ENCODE assay signal across 29 mouse cellular contexts in genomic region chr11:103181911-103182310, GRCm38 (mm10). TPM values are rescaled to one million over a fixed set of nuclear protein-coding genes. Genes with fewer than 3 reads are reported as not detected.
DNase-seq lines count a peak whose midpoint lies in the region; ATAC-seq and TF ChIP-seq lines count a peak whose summit lies in the region.
"Had no signal": no experiment of that assay in that cellular context is flagged by ENCODE, and none has a peak within 500 bp of the region (broad histone marks: within the 10 kb centered on the region; RNA-seq: fewer than 3 reads in every experiment).

No protein-coding gene starts in this region.

- peak; percentile 5 for DNase-seq in gastrocnemius, postnatal 14 days
- DNase-seq in gastrocnemius, postnatal 25 days, result no peak
- DNase-seq in kidney, adult 18-20 months, result peak; percentile 84
- no peak for DNase-seq in kidney, postnatal 0 days (ENCODE audit: low spot score)
- peak; percentile 86 for DNase-seq in yolk sac, embryonic 10.5 days (ENCODE audit: low spot score)
- DNase-seq in lung, postnatal 25 days (ENCODE audit: low spot score), result no peak
- no peak for DNase-seq in midbrain, embryonic 10.5 days (ENCODE audit: low spot score)
- DNase-seq: cerebellum, adult 11 months; cerebellum, postnatal 36 days; heart, postnatal 36 days; layer of hippocampus, adult 9-11 months; liver, embryonic 13.5 days; lung, embryonic 14.5 days; retina, postnatal 1 day; spleen, adult 18-20 months had no signal

- no peak overlapping the region for H3K9ac ChIP-seq in kidney, postnatal 0 days (ENCODE audit: low read depth, low read length)
- H3K9ac ChIP-seq: forebrain, embryonic 15.5 days; heart, embryonic 15.5 days; hindbrain, embryonic 14.5 days; limb, embryonic 13.5 days; liver, embryonic 13.5 days; lung, embryonic 14.5 days; neural tube, embryonic 13.5 days had no signal

- no peak overlapping the region for H3K27ac ChIP-seq in kidney, postnatal 0 days
- no peak overlapping the region for H3K27ac ChIP-seq in midbrain, embryonic 10.5 days (replicated peaks)
- H3K27ac ChIP-seq: forebrain, embryonic 15.5 days; heart, embryonic 15.5 days; hindbrain, embryonic 14.5 days; limb, embryonic 13.5 days; liver, embryonic 13.5 days; neural tube, embryonic 13.5 days had no signal

- no peaks in the 10 kb centered on the region for H3K36me3 ChIP-seq in kidney, postnatal 0 days (ENCODE audit: insufficient read depth, low read length)
- no peaks in the 10 kb centered on the region for H3K36me3 ChIP-seq in midbrain, embryonic 10.5 days
- H3K36me3 ChIP-seq: forebrain, embryonic 15.5 days; heart, embryonic 15.5 days; limb, embryonic 13.5 days; liver, embryonic 13.5 days; neural tube, embryonic 13.5 days had no signal

- H3K27me3 ChIP-seq in kidney, postnatal 0 days (ENCODE audit: insufficient read depth, low read length), result no peaks in the 10 kb centered on the region
- peaks cover 8% of the 10 kb centered on the region for H3K27me3 ChIP-seq in midbrain, embryonic 10.5 days (ENCODE audit: low read depth, poor library complexity, severe bottlenecking)
- H3K27me3 ChIP-seq: forebrain, embryonic 15.5 days; liver, embryonic 13.5 days had no signal

- no peaks in the 10 kb centered on the region for H3K9me3 ChIP-seq in kidney, postnatal 0 days (replicated peaks; ENCODE audit: low read length)
- H3K9me3 ChIP-seq in midbrain, embryonic 10.5 days (replicated peaks), result no peaks in the 10 kb centered on the region
- H3K9me3 ChIP-seq: forebrain, embryonic 15.5 days; heart, embryonic 15.5 days; limb, embryonic 13.5 days; liver, embryonic 13.5 days; neural tube, embryonic 13.5 days had no signal

- ATAC-seq in kidney, postnatal 0 days (replicated peaks; ENCODE audit: low FRiP score, low read depth), result peak; percentile 88
- ATAC-seq: forebrain, embryonic 15.5 days; inflammation-experienced regulatory T-cells, adult 6 months; midbrain, embryonic 16.5 days had no signal

- H3K4me1 ChIP-seq in kidney, postnatal 0 days (replicated peaks; ENCODE audit: insufficient read depth, low read length), result no peaks in the 10 kb centered on the region
- H3K4me1 ChIP-seq in midbrain, embryonic 10.5 days, result no peaks in the 10 kb centered on the region
- H3K4me1 ChIP-seq: forebrain, embryonic 15.5 days; limb, embryonic 13.5 days; neural tube, embryonic 13.5 days had no signal

- H3K4me3 ChIP-seq in kidney, postnatal 0 days (replicated peaks; ENCODE audit: low read depth, low read length), result no peak overlapping the region
- H3K4me3 ChIP-seq in midbrain, embryonic 10.5 days, result no peak overlapping the region
- H3K4me3 ChIP-seq: forebrain, embryonic 15.5 days; heart, embryonic 15.5 days; limb, embryonic 13.5 days; liver, embryonic 13.5 days; myocyte; neural tube, embryonic 13.5 days had no signal

- H3K4me2 ChIP-seq in kidney, postnatal 0 days (ENCODE audit: low read length), result no peak overlapping the region
- H3K4me2 ChIP-seq: forebrain, embryonic 15.5 days; heart, embryonic 15.5 days; hindbrain, embryonic 14.5 days; limb, embryonic 13.5 days; liver, embryonic 13.5 days; lung, embryonic 14.5 days; neural tube, embryonic 13.5 days had no signal

- intact Hi-C loops in gastrocnemius, postnatal 14 days (cut with DNase I; ENCODE audit: low total_unique reads), result no loop called here

- WGBS in kidney, postnatal 0 days, result 72% methylated on average over 3 of the region's 3 CpGs
- WGBS in midbrain, embryonic 10.5 days, result 76% methylated on average over 3 of the region's 3 CpGs

- no peak for TF ChIP-seq CTCF in kidney, postnatal 0 days (IDR thresholded peaks at IDR 0.05; ENCODE audit: low read depth)

RNA-seq across cellular contexts. Expression of gene Fmnl1, which starts 11.0 kb away (rescaled TPM):
- total RNA-seq in gastrocnemius, postnatal 14 days (2021), result 1 to 10 TPM; 6.7 to 7.3 TPM
- 1 to 10 TPM; 4.7 to 4.9 TPM for total RNA-seq in gastrocnemius, postnatal 25 days (2021)
- polyA plus RNA-seq in kidney, postnatal 0 days (2015; fragmentation: Nextera tagmentation; extraction: Ambion mirVana), result 2.6 and 3.4 TPM in 2 replicates
- polyA plus RNA-seq in midbrain, embryonic 10.5 days (2016; fragmentation: Nextera tagmentation; extraction: Ambion mirVana), result 1.1 and 1.2 TPM in 2 replicates

RNA-seq across cellular contexts. Expression of gene 1700023F06Rik, which starts 26.4 kb away (rescaled TPM):
- total RNA-seq in gastrocnemius, postnatal 14 days (2021), result not detected
- total RNA-seq in gastrocnemius, postnatal 25 days (2021), result not detected
- polyA plus RNA-seq in kidney, postnatal 0 days (2015; fragmentation: Nextera tagmentation; extraction: Ambion mirVana), result 0.37 and 0.47 TPM in 2 replicates
- polyA plus RNA-seq in midbrain, embryonic 10.5 days (2016; fragmentation: Nextera tagmentation; extraction: Ambion mirVana), result 0.10 and 0.11 TPM in 2 replicates
- total RNA-seq: ES-E14; gastrocnemius, postnatal 36 days; heart, adult 8-10 months; heart, postnatal 36 days had no signal
- polyA plus RNA-seq: inflammation-experienced regulatory T-cells, adult 6 months; liver, embryonic 13.5 days; myocyte had no signal

RNA-seq across cellular contexts. Expression of gene Spata32, which starts 36.3 kb away (rescaled TPM):
- not detected for total RNA-seq in gastrocnemius, postnatal 14 days (2021)
- total RNA-seq in gastrocnemius, postnatal 25 days (2021), result not detected
- polyA plus RNA-seq in kidney, postnatal 0 days (2015; fragmentation: Nextera tagmentation; extraction: Ambion mirVana), result not detected in 2 replicates
- not detected in 2 replicates for polyA plus RNA-seq in midbrain, embryonic 10.5 days (2016; fragmentation: Nextera tagmentation; extraction: Ambion mirVana)
- total RNA-seq: adrenal gland, postnatal 4 days; ES-E14; gastrocnemius, postnatal 36 days; heart, adult 8-10 months; heart, postnatal 36 days had no signal
- polyA plus RNA-seq: embryonic facial prominence, embryonic 14.5 days; heart, embryonic 15.5 days; inflammation-experienced regulatory T-cells, adult 6 months; limb, embryonic 13.5 days; liver, embryonic 13.5 days; lung, embryonic 14.5 days; thymus, postnatal 0 days had no signal

RNA-seq across cellular contexts. Expression of gene Hexim2, which starts 49.7 kb away (rescaled TPM):
- total RNA-seq in gastrocnemius, postnatal 14 days (2021), result 1 to 10 TPM; 2.7 to 3.8 TPM
- total RNA-seq in gastrocnemius, postnatal 25 days (2021), result 1 to 10 TPM; 1.0 to 1.9 TPM
- 6.5 and 6.9 TPM in 2 replicates for polyA plus RNA-seq in kidney, postnatal 0 days (2015; fragmentation: Nextera tagmentation; extraction: Ambion mirVana)
- polyA plus RNA-seq in midbrain, embryonic 10.5 days (2016; fragmentation: Nextera tagmentation; extraction: Ambion mirVana), result 7.8 and 8.2 TPM in 2 replicates

Comparison
In these comparisons a context has a peak if more than half of its experiments do, and no peak if none do; other contexts are left out.
1. DNase-seq: peak in gastrocnemius, postnatal 14 days (single experiment), kidney, adult 18-20 months (single experiment) and yolk sac, embryonic 10.5 days (single experiment); none in gastrocnemius, postnatal 25 days (single experiment), kidney, postnatal 0 days (single experiment), lung, postnatal 25 days (single experiment) and midbrain, embryonic 10.5 days (single experiment).